Mouse (Mus musculus) E14TG2a.4 (cell line): ENCODE results near the gene B4galnt3.

Source experiments
- CTCF ChIP-seq: conservative IDR thresholded peaks from 2 replicates; pipeline ENCODE4 v1.5.1; 2014; ENCODE audit warnings: low read length
- NANOG ChIP-seq: IDR thresholded peaks from 2 replicates; pipeline ENCODE4 v1.6.1; 2014; ENCODE audit warnings: borderline replicate concordance, low read length, mixed read lengths
- POU5F1 ChIP-seq: IDR thresholded peaks from 2 replicates; pipeline ENCODE4 v1.6.1; 2014; ENCODE audit warnings: low read length, borderline replicate concordance

DNA sequence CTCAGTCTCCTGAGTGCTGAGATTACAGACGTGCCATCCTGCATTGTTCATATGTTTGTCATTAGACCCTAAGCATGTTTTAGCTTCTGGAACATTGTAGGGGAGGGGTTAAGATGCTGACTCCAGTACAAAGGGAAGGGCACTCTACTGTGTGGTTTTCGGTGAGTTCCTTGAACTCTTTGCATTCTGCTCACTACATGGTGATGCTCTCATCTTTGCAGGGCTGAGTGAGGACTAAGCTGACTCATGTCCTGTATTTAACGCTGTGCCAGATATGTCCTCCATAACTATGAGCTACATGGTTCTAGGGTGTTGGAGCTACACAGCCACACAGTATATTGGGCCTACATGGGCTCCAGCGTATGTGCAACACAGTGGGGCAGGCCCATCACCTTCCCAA is 104.0 kb downstream of the B4galnt3 start:
- TF ChIP-seq CTCF (no peak), POU5F1 (no peak), NANOG (no peak)
